ENCODE assay signal across 25 mouse cellular contexts in genomic region chr8:110039216-110039615, GRCm38 (mm10). TPM values are rescaled to one million over a fixed set of nuclear protein-coding genes. Genes with fewer than 3 reads are reported as not detected.
DNase-seq lines count a peak whose midpoint lies in the region; ATAC-seq lines count a peak whose summit lies in the region.
"Had no signal": no experiment of that assay in that cellular context is flagged by ENCODE, and none has a peak within 500 bp of the region (broad histone marks: within the 10 kb centered on the region; RNA-seq: fewer than 3 reads in every experiment).

No protein-coding gene starts in this region.

- H3K9ac ChIP-seq in intestine, embryonic 15.5 days, result no peak overlapping the region
- H3K9ac ChIP-seq in stomach, embryonic 15.5 days, result no peak overlapping the region
- H3K9ac ChIP-seq: embryonic facial prominence, embryonic 12.5 days; hindbrain, embryonic 12.5 days had no signal

- DNase-seq in frontal cortex, postnatal 14 days (ENCODE audit: low spot score in 2 of 2), result no peak
- DNase-seq in 3T3-L1 (ENCODE audit: low read depth, low spot score), result peak; percentile 56
- no peak for DNase-seq in thymus, postnatal 10 days (ENCODE audit: low spot score in 2 of 2)
- DNase-seq in spleen, postnatal 14 days (ENCODE audit: low spot score in 2 of 2), result no peak
- DNase-seq: adrenal gland, adult 2 months; adrenal gland, postnatal 36 days; cerebellum, adult 11 months; cerebellum, adult 8-10 months; cerebellum, postnatal 25 days; gastrocnemius, adult 2 months; gastrocnemius, postnatal 25 days; heart, postnatal 10 days; heart, postnatal 4 days had no signal

- H3K4me2 ChIP-seq in intestine, embryonic 15.5 days (replicated peaks), result no peak overlapping the region
- H3K4me2 ChIP-seq in stomach, embryonic 15.5 days, result no peak overlapping the region
- H3K4me2 ChIP-seq: embryonic facial prominence, embryonic 12.5 days; hindbrain, embryonic 12.5 days had no signal

- H3K27ac ChIP-seq in intestine, embryonic 15.5 days, result no peak overlapping the region
- H3K27ac ChIP-seq in stomach, embryonic 15.5 days, result no peak overlapping the region
- H3K27ac ChIP-seq: embryonic facial prominence, embryonic 12.5 days; gastrocnemius, adult 2 months; hindbrain, embryonic 12.5 days had no signal

- H3K27me3 ChIP-seq in intestine, embryonic 15.5 days (replicated peaks), result no peaks in the 10 kb centered on the region
- H3K27me3 ChIP-seq in stomach, embryonic 15.5 days (replicated peaks), result no peaks in the 10 kb centered on the region
- H3K27me3 ChIP-seq: hindbrain, embryonic 12.5 days had no signal

- 0 out of 2 replicates have a peak, but pooled peaks cover 3% of the 10 kb centered on the region for H3K4me1 ChIP-seq in intestine, embryonic 15.5 days (replicated peaks)
- H3K4me1 ChIP-seq in stomach, embryonic 15.5 days, result no peaks in the 10 kb centered on the region
- H3K4me1 ChIP-seq: embryonic facial prominence, embryonic 12.5 days; hindbrain, embryonic 12.5 days had no signal

- H3K4me3 ChIP-seq in intestine, embryonic 15.5 days (replicated peaks), result no peak overlapping the region
- H3K4me3 ChIP-seq in stomach, embryonic 15.5 days (replicated peaks), result no peak overlapping the region
- H3K4me3 ChIP-seq: embryonic facial prominence, embryonic 12.5 days; gastrocnemius, adult 2 months; hindbrain, embryonic 12.5 days had no signal

- no peaks in the 10 kb centered on the region for H3K36me3 ChIP-seq in intestine, embryonic 15.5 days
- H3K36me3 ChIP-seq in stomach, embryonic 15.5 days, result no peaks in the 10 kb centered on the region
- H3K36me3 ChIP-seq: embryonic facial prominence, embryonic 12.5 days; hindbrain, embryonic 12.5 days had no signal

- 0 out of 2 replicates have a peak, but pooled peaks have one; percentile 41 for ATAC-seq in frontal cortex, adult (ENCODE audit: low TSS enrichment)
- peak; percentile 54 for ATAC-seq in intestine, embryonic 15.5 days
- ATAC-seq in stomach, embryonic 15.5 days (ENCODE audit: insufficient read depth, low FRiP score, low read depth), result peak; percentile 44; the same call in 1 of the 2 replicates
- ATAC-seq: forebrain, embryonic 16.5 days; hindbrain, embryonic 16.5 days had no signal

- 33% methylated on average over 7 of the region's 7 CpGs for WGBS in intestine, embryonic 15.5 days
- 37% methylated on average over 7 of the region's 7 CpGs for WGBS in stomach, embryonic 15.5 days

- H3K9me3 ChIP-seq in intestine, embryonic 15.5 days, result no peaks in the 10 kb centered on the region
- no peaks in the 10 kb centered on the region for H3K9me3 ChIP-seq in stomach, embryonic 15.5 days
- H3K9me3 ChIP-seq: embryonic facial prominence, embryonic 12.5 days; hindbrain, embryonic 12.5 days had no signal

RNA-seq across cellular contexts. Expression of gene Chst4, which starts 0.3 kb away (rescaled TPM):
- 2.5 and 2.6 TPM in 2 replicates for polyA plus RNA-seq in intestine, embryonic 15.5 days (2015; fragmentation: Nextera tagmentation; extraction: Ambion mirVana)
- 1.5 TPM in 2 replicates for polyA plus RNA-seq in stomach, embryonic 15.5 days (2015; fragmentation: Nextera tagmentation; extraction: Ambion mirVana)
- polyA plus RNA-seq: brain, embryonic 14.5 days; C2C12; embryonic facial prominence, embryonic 12.5 days; forebrain, embryonic 11.5 days; forebrain, embryonic 16.5 days; hindbrain, embryonic 12.5 days; hindbrain, embryonic 16.5 days had no signal

RNA-seq across cellular contexts. Expression of gene Zfp612, which starts 40.3 kb away (rescaled TPM):
- 5.1 TPM in 2 replicates for polyA plus RNA-seq in intestine, embryonic 15.5 days (2015; fragmentation: Nextera tagmentation; extraction: Ambion mirVana)
- 7.0 and 7.6 TPM in 2 replicates for polyA plus RNA-seq in stomach, embryonic 15.5 days (2015; fragmentation: Nextera tagmentation; extraction: Ambion mirVana)
- polyA plus RNA-seq: C2C12 had no signal

RNA-seq across cellular contexts. Expression of gene Tat, which starts 49.0 kb away (rescaled TPM):
- not detected in 2 replicates for polyA plus RNA-seq in intestine, embryonic 15.5 days (2015; fragmentation: Nextera tagmentation; extraction: Ambion mirVana)
- not detected in 2 replicates for polyA plus RNA-seq in stomach, embryonic 15.5 days (2015; fragmentation: Nextera tagmentation; extraction: Ambion mirVana)
- polyA plus RNA-seq: C2C12; cortical plate, adult 2 months; embryonic facial prominence, embryonic 12.5 days; forebrain, embryonic 11.5 days; forebrain, embryonic 16.5 days; heart, embryonic 14.5 days; hindbrain, embryonic 12.5 days; hindbrain, embryonic 16.5 days had no signal
